Mouse (Mus musculus): ENCODE data around the gene Grk1.

The Grk1 gene

DNA sequence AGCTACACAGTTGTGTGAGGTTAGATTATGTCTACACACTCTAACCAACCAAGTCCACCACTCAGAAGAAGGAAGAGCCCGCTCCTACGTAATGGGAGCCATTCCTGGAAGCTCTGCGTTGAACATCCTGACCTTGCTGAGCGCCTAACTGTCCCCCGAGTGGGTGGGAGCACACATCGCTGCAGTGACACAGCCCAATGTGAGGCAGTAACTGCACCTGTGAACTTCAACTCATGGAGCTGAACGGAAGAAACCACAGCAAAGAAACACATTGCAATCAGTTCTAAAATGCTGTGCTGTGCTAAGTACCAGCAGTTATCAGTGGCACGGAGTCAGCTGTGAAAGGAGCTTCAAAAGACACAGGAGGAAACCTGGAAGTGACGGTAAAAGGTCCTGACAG, 23.3 kb downstream of the Grk1 start:
- DNase-seq (ENCODE audit: low spot score in 2 of 2): no peak

DNA sequence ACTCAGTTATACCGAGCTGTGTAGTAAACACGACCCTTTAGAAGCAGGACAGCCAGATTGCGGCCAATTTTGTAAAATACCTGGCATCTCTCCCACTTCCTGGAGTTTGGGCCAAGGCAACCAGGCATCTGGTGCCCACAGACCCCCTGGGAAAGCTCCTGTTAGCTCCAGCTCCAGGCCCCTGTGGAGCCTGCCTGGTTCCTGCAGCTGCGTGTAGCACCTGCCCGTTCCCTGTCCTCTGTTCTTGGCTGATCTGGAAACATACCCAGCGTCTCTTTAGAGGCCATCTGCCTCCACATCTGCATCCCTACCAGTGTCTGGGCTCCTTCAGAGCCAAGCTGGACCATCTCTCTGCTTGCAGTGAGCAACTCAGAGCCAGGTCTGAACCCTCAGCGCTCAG, 25.5 kb downstream of the Grk1 start:
- DNase-seq (ENCODE audit: low spot score in 2 of 2): no peak

DNA sequence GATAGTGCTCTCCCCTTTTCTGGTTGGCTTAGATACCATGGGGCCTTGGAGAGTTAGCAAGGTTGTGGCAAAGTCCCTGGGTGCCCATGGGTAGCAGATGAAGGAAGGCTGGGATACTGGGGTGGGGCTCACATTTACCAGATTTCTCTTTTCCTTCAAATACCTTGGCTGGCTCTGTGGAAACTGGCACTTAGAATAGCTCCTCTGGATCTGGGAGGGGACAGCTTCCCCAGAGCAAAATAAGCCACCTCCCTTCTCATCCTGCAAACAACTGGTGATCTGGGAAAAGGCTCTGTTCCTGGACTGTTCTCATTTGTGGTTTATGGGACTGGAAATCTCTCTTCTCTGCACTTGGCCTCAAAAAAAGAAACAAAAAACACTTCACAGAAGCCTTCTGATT, 26.0 kb downstream of the Grk1 start:
- no peak for DNase-seq (ENCODE audit: low spot score in 2 of 2)

DNA sequence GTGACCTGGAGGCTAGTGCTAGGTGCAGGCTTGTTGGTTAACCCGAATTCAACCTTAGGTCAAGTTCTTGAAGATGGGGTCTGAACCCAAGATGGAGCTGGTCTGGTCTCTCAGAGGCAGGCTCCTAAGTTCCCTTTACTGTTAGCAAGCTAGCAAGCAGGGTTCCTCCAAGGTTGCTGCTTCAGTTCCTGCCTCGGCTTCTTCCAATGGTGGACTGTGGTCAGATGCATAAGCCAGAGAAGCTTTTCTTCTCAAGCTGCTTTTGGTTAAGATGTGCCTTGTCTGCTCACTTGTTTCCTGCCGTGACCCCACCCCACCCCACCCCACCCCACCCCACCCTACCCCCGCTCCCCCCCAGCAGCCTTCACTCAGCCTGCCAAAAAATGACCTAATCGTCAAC, 28.2 kb downstream of the Grk1 start:
- no peak for DNase-seq (ENCODE audit: low spot score in 2 of 2)

DNA sequence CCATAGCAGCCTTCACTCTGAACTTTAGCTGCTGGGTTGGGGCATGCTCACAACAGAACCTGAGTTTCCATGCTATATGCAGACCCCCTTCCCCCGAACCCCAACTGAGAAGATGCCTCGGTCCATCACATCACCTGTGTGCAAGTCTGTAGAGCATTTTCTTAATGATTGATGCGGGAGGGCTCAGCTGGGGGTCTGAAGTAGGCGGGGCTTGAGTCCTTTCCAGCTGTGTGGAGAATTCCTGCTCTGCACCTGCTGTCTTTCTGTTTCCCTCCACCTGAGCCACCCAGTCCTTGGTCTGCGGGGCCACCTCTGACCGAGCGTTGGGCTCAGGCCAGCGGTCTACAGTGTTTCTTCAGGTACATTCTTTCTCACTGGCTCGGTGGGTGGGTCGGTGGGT, 30.0 kb downstream of the Grk1 start, which contains the start of gene Tmem255b:
TSS of gene Tmem255b (plus strand) at position 301 of the 400 bp plus-strand sequence.
- no peak for DNase-seq (ENCODE audit: low spot score in 2 of 2)

DNA sequence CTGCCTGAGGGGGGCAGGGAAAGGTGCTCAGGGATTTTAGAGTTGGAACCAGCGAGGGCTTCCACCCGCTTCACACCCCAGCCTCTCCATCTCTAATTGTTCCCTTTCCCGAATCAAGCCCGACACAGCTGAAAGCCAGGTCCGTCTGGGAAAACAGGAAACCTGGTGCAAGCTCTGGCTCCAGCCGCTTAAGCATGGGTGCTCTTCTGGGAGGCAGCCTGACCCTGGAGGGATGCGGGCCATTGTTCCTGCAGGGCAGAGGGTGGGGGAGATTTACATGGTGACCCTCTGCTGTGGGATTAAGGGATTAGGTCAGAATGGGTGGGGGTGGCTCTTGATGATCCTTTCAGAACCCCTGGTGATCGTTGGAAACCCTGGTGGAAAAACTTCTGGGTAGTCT, 31.2 kb downstream of the Grk1 start:
- no peak for DNase-seq (ENCODE audit: low spot score in 2 of 2)

DNA sequence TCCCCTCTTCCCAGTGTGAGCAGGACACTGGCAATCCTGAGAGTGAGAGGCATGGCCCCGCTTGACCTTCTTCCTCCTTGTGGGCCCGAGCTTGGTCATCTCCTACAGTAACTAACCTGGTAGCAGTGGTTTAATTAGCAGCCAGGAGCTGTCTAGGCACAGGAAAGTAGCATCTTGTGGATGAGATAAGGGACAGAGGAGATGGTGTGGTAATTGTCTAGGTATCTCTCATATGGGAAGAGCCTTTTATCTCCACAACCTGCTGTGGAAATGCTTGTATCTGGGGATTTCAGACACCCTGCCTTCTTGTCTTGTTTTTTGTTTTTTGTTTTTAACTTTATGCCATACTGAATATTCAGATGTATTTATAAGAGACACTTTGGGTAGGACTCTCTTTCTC, 32.6 kb downstream of the Grk1 start:
- no peak for DNase-seq (ENCODE audit: low spot score in 2 of 2)

DNA sequence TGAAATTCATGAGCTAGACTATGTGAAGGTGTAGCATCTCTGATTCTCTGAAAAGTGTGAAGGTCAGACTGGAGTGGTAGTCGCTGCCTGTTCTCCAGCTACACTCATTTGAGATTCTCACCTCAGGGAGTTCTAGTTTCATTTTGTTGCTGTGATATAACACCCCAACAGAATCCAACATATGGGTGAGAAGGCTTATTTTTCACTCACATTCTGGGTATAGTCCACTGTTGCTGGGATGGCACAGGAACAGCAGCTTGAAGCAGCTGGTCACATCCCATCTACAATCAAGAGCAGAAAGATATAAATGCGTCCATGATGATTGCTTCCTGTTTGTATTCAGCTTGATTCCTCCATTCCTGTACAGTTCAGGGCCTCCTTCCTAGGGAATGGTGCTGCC, 37.3 kb downstream of the Grk1 start:
- no peak for DNase-seq (ENCODE audit: low spot score in 2 of 2)

DNA sequence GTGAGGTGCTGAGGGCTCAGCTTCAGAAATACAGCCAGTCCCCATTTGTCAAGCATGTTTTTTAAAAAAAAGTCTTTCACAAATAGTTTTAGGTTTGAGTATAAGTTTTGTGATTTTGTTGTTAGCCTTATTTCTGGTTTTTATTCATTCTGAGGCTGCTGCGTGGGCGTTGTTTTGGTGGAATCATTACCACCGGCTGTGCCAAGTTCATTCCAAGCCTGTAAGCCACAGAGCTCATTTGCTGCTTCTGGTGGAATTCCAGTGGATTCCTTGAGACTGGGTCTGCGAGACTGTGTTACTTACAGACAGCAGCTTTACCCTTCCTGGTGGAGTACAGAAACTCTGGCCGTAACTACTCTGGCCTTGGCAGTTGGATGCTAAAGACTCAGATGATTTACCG, 41.6 kb downstream of the Grk1 start:
- no peak for DNase-seq (ENCODE audit: low spot score in 2 of 2)

DNA sequence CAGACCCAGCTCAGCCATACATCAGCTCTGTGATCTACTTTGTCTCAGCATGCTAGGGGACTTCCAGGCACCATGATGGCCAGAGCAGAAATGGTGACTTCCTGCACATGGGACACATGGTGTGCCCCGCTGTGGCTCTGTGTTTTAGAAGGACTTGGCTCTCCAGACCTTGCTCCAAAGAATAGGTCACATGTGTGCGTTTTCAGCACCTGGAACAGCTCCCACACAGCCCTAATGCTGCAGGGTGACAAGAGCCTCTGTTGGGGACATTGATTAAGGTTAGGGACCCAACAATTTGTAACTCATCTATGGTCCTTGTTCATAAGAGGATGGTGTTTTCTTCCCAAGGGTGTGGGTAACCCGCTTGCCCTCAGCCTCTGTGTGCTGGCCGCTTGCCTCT, 43.3 kb downstream of the Grk1 start:
- DNase-seq (ENCODE audit: low spot score in 2 of 2): no peak

DNA sequence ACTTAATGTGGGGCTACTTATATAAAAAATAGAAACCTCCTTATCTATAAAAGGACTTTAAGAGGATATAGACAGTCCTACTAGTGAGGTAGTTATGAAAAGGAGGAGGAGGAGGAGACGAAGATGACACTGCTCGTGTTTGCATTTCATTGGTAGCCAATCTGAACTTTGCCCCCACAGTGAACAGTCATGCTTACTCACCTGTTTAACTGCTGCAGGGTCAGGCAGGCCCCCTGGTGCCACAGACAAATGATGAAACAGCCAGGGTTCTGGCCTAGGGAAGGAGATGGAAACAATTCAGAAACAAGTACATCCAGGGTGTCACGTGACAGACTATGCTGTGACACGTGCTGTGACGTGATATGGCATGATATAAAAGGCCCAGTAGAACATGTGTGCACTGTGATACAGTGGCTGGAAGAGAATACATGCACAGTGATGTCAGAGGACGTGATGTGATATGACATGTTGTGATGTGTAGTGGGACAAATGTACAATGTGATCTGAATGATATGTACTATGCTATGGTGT, 46.9 kb downstream of the Grk1 start:
- DNase-seq (ENCODE audit: low spot score in 2 of 2): no peak

DNA sequence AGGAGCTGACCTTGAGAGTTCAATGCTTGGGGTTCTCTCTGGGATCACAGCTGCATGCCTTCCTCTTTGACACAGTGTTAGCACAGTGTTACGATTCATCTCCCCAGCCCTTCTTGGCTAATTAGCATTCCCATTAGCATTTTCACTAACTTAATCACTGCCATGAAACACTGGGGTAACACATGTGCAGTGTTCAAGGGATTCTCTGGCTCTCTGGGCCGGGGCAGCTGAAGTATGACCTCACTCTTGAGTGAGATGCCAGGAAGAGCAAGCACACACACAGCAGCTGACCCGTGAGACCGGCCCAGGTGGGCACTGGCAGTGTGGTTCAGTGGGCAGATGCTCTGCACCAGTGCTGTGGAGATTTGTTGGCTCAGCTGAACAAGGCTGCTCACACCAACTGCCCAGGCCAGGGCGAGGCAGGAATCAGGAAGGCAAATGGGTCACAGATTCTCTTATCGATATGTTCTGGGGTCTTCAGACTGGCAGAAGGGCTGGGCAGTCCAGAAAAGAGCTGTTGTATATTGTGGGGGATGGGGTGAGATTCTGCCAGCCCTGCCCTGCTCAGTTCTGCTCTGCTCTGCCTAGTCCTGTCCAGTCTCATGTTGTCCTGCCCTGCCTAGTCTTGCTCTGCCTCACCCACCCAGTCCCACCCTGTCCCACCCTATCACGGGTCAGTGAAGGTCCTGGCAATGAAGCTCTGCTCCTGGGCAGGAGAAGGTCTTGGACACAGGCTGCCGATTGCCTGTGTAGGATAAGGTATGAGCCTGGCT, 49.6 kb downstream of the Grk1 start:
- DNase-seq (ENCODE audit: low spot score in 2 of 2): peak; percentile 32 to 63

DNA sequence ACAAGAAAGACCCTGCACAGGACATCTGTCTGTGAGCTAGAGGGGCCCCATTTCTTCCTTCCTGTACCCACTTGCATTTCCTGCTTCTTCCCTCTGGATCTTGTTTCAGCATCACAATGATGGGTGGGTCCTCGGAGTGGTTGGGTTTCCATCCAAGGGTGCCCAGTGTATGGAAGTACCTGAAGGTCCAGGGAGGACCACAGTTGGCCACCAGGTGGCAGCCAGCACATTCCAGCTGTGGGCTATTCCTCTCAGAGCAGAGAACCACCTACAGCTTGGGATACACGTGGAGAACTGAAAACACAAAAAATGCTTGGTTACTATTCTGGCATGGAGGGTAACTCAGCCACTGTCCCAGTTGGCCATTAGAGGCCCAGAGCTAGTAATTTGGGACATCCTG, 50.4 kb downstream of the Grk1 start:
- no peak for DNase-seq (ENCODE audit: low spot score in 2 of 2)

DNA sequence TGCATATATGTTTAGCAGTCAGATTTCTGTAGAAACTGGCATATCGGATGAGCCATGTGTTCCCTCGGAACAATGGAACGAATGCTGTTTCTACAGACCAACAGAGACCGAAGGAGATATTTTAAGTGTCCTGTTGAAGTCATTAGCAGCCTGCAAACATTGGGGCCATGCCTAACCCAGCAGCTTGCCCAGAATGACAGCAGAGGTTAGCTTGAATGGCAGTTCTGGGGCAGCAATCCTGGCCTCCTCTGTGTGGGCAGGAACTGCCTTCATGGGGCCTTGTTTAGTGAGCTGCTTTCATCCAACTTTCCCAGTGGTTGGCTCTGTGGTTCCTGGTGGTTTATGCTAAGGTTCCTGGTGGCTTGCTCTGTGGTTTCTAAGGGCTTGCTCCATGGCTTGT, 54.5 kb downstream of the Grk1 start:
- DNase-seq (ENCODE audit: low spot score in 2 of 2): no peak

DNA sequence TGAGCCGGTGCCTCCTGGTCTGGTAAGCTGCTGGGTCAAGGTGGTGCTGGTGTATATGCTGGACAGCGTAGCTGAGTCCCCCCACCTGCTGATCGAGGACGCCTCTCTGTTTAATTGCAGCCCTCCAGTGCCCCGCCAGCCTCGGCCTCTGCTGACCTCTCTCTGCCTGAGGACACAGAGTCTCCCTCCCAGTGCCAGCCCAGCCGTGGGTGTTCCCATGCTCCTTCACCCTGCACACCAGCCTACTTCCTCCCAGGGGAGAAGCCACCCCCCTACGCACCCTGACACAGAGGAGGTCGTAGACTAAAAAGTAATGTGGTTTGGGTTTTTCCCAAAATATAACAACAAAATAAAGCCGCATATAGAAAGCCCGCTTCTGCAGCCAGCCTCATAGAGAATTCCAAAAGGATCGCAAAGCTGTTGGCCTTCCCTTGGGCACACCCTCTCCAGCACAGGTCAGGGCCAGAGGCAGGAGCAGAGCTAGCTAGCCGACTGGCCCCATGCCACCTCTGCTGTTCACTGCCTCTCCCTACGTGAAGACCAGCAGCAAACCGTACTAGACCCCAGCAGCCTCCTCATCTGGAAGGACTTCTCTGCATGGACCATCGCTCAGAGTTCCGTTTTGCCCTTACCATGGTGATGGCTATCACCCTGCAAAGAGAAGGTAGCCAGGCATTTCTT, 56.3 kb downstream of the Grk1 start:
- DNase-seq (ENCODE audit: low spot score in 2 of 2): no peak

DNA sequence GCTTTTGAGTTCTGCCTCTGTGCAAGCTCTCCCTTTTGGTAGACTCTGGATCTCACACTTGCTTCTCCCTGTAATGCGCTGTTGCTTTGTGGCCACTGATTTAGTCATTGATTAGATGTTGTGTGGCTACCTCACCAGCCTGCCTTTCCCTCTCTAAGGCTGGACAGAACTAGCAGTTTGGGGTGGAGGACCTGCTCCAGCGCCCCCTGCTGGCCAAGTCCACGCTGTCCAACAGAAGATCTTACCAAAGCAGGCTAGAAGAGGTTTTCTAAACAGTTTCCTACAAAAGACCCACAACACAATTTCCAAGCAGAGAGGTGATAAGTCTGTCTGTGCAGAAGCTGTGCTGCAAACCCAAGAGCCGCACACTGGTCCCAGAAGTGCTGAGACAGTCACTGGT, 57.0 kb downstream of the Grk1 start:
- DNase-seq (ENCODE audit: low spot score in 2 of 2): peak in 1 of 2 experiments; percentile 66

DNA sequence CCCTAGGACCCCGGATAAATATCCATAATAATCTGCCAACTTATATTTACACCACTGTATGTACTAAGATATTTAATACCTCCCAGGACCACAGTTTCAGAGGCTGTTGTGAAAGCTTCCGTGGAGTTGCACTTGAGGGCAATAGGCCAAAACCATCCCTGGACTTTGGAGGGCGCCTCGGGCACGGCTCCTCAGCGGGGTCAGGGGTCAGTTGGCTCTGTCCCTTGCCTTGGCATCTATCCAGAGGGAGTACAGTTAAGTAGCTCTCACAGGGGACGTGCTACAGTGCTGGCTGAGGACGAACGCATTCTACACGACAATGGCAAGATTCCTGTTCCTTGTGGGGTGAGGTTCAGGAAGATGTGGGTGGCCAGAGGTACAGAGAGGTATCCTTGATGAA, 57.5 kb downstream of the Grk1 start:
- no peak for DNase-seq (ENCODE audit: low spot score in 2 of 2)

DNA sequence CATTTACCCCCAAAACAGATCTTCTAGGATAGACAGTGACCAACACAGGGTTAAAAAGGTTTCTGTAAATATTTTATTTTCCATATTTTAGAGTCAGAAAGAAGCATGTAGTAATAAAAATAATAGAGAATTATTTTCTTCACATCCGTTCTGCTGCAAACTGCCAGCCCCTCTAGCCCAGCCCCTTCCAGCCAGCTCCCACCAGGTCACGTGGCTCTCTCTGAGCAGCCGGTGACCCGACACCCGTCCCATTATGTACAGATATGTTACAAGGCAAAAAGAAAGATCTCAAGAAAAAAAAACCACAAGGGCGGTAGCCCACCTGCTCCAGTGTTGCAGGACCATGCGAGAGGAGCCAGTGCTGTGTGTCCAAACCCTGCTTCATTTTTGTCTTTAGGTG, 60.4 kb downstream of the Grk1 start:
- no peak for DNase-seq (ENCODE audit: low spot score in 2 of 2)

DNA sequence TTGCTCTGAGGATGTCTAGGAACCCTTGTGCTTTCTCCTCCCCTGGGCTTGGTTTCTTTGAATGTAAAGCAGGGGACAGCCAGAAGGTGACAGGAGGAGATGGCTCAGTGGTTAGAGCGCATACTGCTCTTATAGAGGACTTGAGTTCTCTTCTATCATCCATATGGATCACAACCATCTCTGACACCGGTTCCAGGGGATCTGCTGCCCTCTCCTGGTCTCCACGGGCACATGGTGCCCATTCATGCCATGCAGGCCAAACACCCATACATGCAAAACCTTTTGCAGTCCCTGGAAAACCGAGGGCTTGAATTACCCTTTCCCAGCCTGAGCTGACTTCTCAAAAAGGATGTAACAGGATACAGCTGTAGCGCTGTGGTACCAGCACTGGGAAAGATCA, 62.1 kb downstream of the Grk1 start:
- no peak for DNase-seq (ENCODE audit: low spot score in 2 of 2)

DNA sequence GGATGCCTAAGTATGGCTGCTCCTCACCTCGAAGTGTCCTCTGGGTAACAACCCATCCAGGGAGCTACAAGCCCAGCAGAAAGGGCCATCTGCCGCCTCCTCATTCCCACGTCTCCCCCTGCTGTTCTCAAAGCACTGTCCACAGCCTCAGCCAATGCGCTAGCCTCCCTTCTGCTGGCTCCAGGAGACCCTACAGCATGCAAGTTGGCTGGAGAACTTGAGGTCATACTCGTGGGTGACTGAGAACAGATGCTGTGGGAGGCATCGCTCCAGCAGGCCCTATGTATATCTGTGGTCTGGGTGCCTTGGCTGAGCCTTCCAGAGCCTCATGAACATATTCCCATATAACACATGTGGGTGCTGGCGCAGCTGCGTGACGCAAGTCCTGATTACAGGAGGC, 63.9 kb downstream of the Grk1 start:
- no peak for DNase-seq (ENCODE audit: low spot score in 2 of 2)

DNA sequence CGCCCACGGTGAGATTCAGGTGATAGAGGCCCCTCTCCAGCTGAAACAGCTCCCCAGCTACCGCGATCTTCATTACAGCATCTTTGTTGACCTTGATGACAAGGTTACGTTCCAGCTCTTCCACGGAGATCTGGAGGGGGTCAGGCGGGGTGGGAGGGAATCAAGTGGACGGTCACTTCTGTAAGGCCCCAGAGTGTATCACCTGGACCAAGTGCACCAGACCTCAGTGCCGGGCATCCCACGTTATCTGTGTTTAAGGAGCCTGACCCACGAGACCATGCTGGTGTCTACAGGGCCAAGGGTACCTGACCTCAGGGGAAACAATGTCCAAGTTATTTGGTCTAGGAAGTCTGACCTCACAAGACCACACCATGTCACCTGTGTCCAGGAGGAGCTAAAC, 66.6 kb downstream of the Grk1 start:
- DNase-seq (ENCODE audit: low spot score in 2 of 2): no peak
